Comparison of ENCODE assay signal across 8 mouse cellular contexts in the genomic region with DNA sequence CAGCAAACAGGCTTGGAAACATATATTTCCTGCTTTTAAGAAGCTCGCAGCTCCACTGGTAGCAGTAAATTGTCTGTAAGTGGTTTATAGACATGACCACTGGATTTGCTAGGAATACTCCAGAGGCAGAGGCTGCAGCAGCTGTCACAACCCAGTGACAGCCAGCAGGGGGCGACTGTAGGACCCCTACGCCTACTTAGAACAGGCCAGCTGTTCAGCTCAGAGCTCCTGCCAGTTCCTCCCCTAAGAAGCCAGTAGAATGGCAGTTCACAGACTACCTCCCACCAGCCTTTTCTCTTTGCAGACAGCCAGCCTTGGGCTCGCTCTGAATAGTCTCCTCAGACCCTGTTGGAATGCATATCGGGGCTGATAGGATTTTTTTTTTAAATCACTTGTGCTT. TPM values are rescaled to one million over a fixed set of nuclear protein-coding genes. Genes with fewer than 3 reads are reported as not detected.
DNase-seq lines count a peak whose midpoint lies in the region; TF ChIP-seq lines count a peak whose summit lies in the region.
"Had no signal": no experiment of that assay in that cellular context is flagged by ENCODE, and none has a peak within 500 bp of the region (broad histone marks: within the 10 kb centered on the region; RNA-seq: fewer than 3 reads in every experiment).

No protein-coding gene starts in this region.

- H3K9me3 ChIP-seq in ES-E14 (ENCODE audit: control insufficient read depth, insufficient read depth, low read depth, low read length), result no peaks in the 10 kb centered on the region
- H3K9me3 ChIP-seq: hindbrain, embryonic 15.5 days had no signal

- peaks cover 0 to 2% of the 10 kb centered on the region in 2 experiments; a peak in 1 of 4 replicates for H3K4me1 ChIP-seq in ES-E14 (ENCODE audit: control insufficient read depth in 2 of 2, insufficient read depth in 2 of 2, low read length in 2 of 2, poor library complexity in 1 of 2)

- in situ Hi-C loops in ES-E14 (cut with MboI; ENCODE audit: low sequenced_read_pairs in 2 of 2, unreplicated experiment in 2 of 2), result no loop called here

- H3K36me3 ChIP-seq in ES-E14 (ENCODE audit: control insufficient read depth, insufficient read depth, low read length, poor library complexity, severe bottlenecking), result no peaks in the 10 kb centered on the region
- H3K36me3 ChIP-seq: hindbrain, embryonic 15.5 days had no signal

- H3K9ac ChIP-seq in ES-E14 (ENCODE audit: insufficient read depth, low read depth, low read length, poor library complexity, severe bottlenecking), result no peak overlapping the region
- H3K9ac ChIP-seq: hindbrain, embryonic 15.5 days had no signal

- DNase-seq in CD4-positive, CD25-positive, alpha-beta regulatory T cell, adult 2 months (ENCODE audit: low read depth, low spot score), result peak; percentile 78
- DNase-seq in ES-E14 (ENCODE audit: low read depth, low spot score), result peak; percentile 51
- DNase-seq in embryo, embryonic 9.5 days (ENCODE audit: extremely low spot score), result peak; percentile 60
- peak; percentile 78 for DNase-seq in heart, postnatal 4 days
- DNase-seq in layer of hippocampus, postnatal 10 days (ENCODE audit: low spot score in 2 of 2), result peak; percentile 79
- DNase-seq in lung, postnatal 36 days, result peak; percentile 68
- peak; percentile 63 for DNase-seq in retina, postnatal 7 days (ENCODE audit: low read depth, low spot score)

- no peak overlapping the region for H3K27ac ChIP-seq in ES-E14 (ENCODE audit: insufficient read depth, low read depth, low read length, poor library complexity, severe bottlenecking)
- H3K27ac ChIP-seq: hindbrain, embryonic 15.5 days had no signal

- no peak overlapping the region for H3K4me3 ChIP-seq in ES-E14 (ENCODE audit: insufficient read depth in 1 of 2, low read depth in 1 of 2, low read length in 2 of 2, poor library complexity in 1 of 2, severe bottlenecking in 1 of 2)
- H3K4me3 ChIP-seq: hindbrain, embryonic 15.5 days had no signal

TF ChIP-seq in ES-E14, 5 proteins besides CTCF, POLR2A, EP300 and RAD21:
- TF ChIP-seq ZC3H11A (IDR thresholded peaks at IDR 0.05; ENCODE audit: borderline replicate concordance, low read depth, low read length) (no peak), ZNF384 (IDR thresholded peaks at IDR 0.05; ENCODE audit: low read depth, low read length) (no peak), CHD2 (IDR thresholded peaks at IDR 0.05; ENCODE audit: low read depth, low read length) (no peak), HCFC1 (IDR thresholded peaks at IDR 0.05; ENCODE audit: borderline replicate concordance, insufficient read depth, low read length) (no peak), MAFK (IDR thresholded peaks at IDR 0.05; ENCODE audit: insufficient read depth, low read depth, low read length) (no peak)

RNA-seq across cellular contexts. Expression of a gene that starts 10.7 kb away (rescaled TPM):
- 0.18 and 0.32 TPM in 2 replicates for total RNA-seq in ES-E14 (2012; rRNA removed)
- 1 to 10 TPM; 6.3 to 6.6 TPM for total RNA-seq in heart, postnatal 4 days (2021)
- 1 to 10 TPM; 2.6 to 4.3 TPM for total RNA-seq in layer of hippocampus, postnatal 10 days (2021)

RNA-seq across cellular contexts. Expression of a gene that starts 58.4 kb away (rescaled TPM):
- total RNA-seq in ES-E14 (2012; rRNA removed), result 15.9 and 25.2 TPM in 2 replicates
- total RNA-seq in heart, postnatal 4 days (2021), result under 1 TPM; 0.05 to 0.52 TPM
- 100 to 1,000 TPM; 459 to 580 TPM for total RNA-seq in layer of hippocampus, postnatal 10 days (2021)

RNA-seq across cellular contexts. Expression of a gene that starts 59.1 kb away (rescaled TPM):
- 0.16 and 0.31 TPM in 2 replicates for total RNA-seq in ES-E14 (2012; rRNA removed)
- total RNA-seq in heart, postnatal 4 days (2021), result not detected
- total RNA-seq in layer of hippocampus, postnatal 10 days (2021), result not detected

Comparison
In these comparisons a context has a peak if more than half of its experiments do, and no peak if none do; other contexts are left out.
1. RNA of a gene that starts 58.4 kb away (total RNA-seq): 459 to 580 TPM in layer of hippocampus, postnatal 10 days; 15.9 to 25.2 TPM in ES-E14 and 0.05 to 0.52 TPM in heart, postnatal 4 days; every median in the first group is over 10 times any median in the second.
2. Peak in every context shown above with its lines, with median percentiles within 50 percentile points of each other: DNase-seq.